8 mouse cellular contexts compared by ENCODE assay signal in genomic region chr3:90603623-90604022, GRCm38 (mm10). TPM values are rescaled to one million over a fixed set of nuclear protein-coding genes. Genes with fewer than 3 reads are reported as not detected.
DNase-seq lines count a peak whose midpoint lies in the region; ATAC-seq and TF ChIP-seq lines count a peak whose summit lies in the region.

S100a4 (plus strand) TSS chr3:90603771.

- H3K9me3 ChIP-seq in stomach, embryonic 16.5 days (replicated peaks; ENCODE audit: control insufficient read depth, low read length): no peaks in the 10 kb centered on the region
- no peaks in the 10 kb centered on the region for H3K9me3 ChIP-seq in midbrain, postnatal 0 days (ENCODE audit: low read length)

- no peak within 1 kb of the TSS for H3K4me2 ChIP-seq in stomach, embryonic 16.5 days (ENCODE audit: low read depth, low read length)
- H3K4me2 ChIP-seq in midbrain, postnatal 0 days (ENCODE audit: low read depth, low read length, poor library complexity, severe bottlenecking): no peak within 1 kb of the TSS

- H3K79me2 ChIP-seq in heart, adult 2 months (replicated peaks; ENCODE audit: control insufficient read depth, insufficient read depth, low read length): no peaks in the 10 kb centered on the region

- no peak for TF ChIP-seq CTCF in heart, adult 2 months (IDR thresholded peaks at IDR 0.05)
- TF ChIP-seq CTCF in cortical plate, adult 2 months (IDR thresholded peaks at IDR 0.05; ENCODE audit: extremely low read depth, insufficient read depth, low read length): no peak
- no peak for TF ChIP-seq CTCF in midbrain, postnatal 0 days (IDR thresholded peaks at IDR 0.05)

- H3K4me1 ChIP-seq in heart, adult 2 months (ENCODE audit: control insufficient read depth, insufficient read depth, low read length): peaks cover 16% of the 10 kb centered on the region
- H3K4me1 ChIP-seq in cortical plate, adult 2 months (ENCODE audit: control insufficient read depth, insufficient read depth, low read length): peaks cover 6% of the 10 kb centered on the region
- peaks cover 37% of the 10 kb centered on the region for H3K4me1 ChIP-seq in stomach, embryonic 16.5 days (ENCODE audit: control insufficient read depth, insufficient read depth, low read length)
- no peaks in the 10 kb centered on the region for H3K4me1 ChIP-seq in midbrain, postnatal 0 days (ENCODE audit: insufficient read depth, low read length)

- no peak within 1 kb of the TSS for H3K9ac ChIP-seq in heart, adult 2 months (ENCODE audit: low read depth, low read length)
- no peak within 1 kb of the TSS; the same call in 1 of the 2 replicates for H3K9ac ChIP-seq in stomach, embryonic 16.5 days (ENCODE audit: low read length)
- no peak within 1 kb of the TSS for H3K9ac ChIP-seq in midbrain, postnatal 0 days (replicated peaks; ENCODE audit: low read length, poor library complexity, severe bottlenecking)

- intact Hi-C loops in heart, adult 2 months (cut with DNase I): no loop called here
- intact Hi-C loops in heart, postnatal 10 days (cut with DNase I): no loop called here

- no peak for TF ChIP-seq POLR2A in heart, adult 2 months (IDR thresholded peaks at IDR 0.05; ENCODE audit: insufficient read depth, low read depth, low read length)
- no peak for TF ChIP-seq POLR2A in cortical plate, adult 2 months (IDR thresholded peaks at IDR 0.05; ENCODE audit: extremely low read depth, insufficient read depth, low read length)

- no peak for TF ChIP-seq EP300 in heart, adult 2 months (IDR thresholded peaks at IDR 0.05; ENCODE audit: insufficient read depth, low read depth, low read length)

- no peak for ATAC-seq in stomach, embryonic 16.5 days (ENCODE audit: insufficient read depth, low FRiP score)
- ATAC-seq in midbrain, postnatal 0 days (ENCODE audit: low FRiP score): no peak

- no peaks in the 10 kb centered on the region for H3K27me3 ChIP-seq in heart, adult 2 months (ENCODE audit: control insufficient read depth, insufficient read depth, low read length)
- H3K27me3 ChIP-seq in stomach, embryonic 16.5 days (ENCODE audit: control insufficient read depth, insufficient read depth, low read length): no peaks in the 10 kb centered on the region
- no peaks in the 10 kb centered on the region for H3K27me3 ChIP-seq in midbrain, postnatal 0 days (ENCODE audit: insufficient read depth, low read length)

- peak in 1 of 2 experiments; percentile 53 for DNase-seq in heart, adult 2 months
- DNase-seq in heart, adult 8-10 months (ENCODE audit: low spot score): no peak
- DNase-seq in 3T3-L1 (ENCODE audit: low read depth, low spot score): peak; percentile 96
- peak in 1 of 2 experiments; percentile 62 for DNase-seq in heart, postnatal 10 days
- DNase-seq in midbrain, postnatal 0 days (ENCODE audit: low spot score): no peak
- no peak for DNase-seq in adrenal gland, adult 18-20 months (ENCODE audit: low spot score in 2 of 2)

- no peak within 1 kb of the TSS for H3K4me3 ChIP-seq in heart, adult 2 months
- H3K4me3 ChIP-seq in cortical plate, adult 2 months (ENCODE audit: insufficient read depth, low read length): no peak within 1 kb of the TSS
- H3K4me3 ChIP-seq in stomach, embryonic 16.5 days (replicated peaks; ENCODE audit: low read length): no peak within 1 kb of the TSS
- H3K4me3 ChIP-seq in midbrain, postnatal 0 days (ENCODE audit: low read depth, low read length): no peak within 1 kb of the TSS

- peak within 1 kb of the TSS; percentile 53 for H3K27ac ChIP-seq in heart, adult 2 months
- no peak within 1 kb of the TSS for H3K27ac ChIP-seq in cortical plate, adult 2 months (ENCODE audit: insufficient read depth, low read length)
- H3K27ac ChIP-seq in stomach, embryonic 16.5 days (ENCODE audit: low read length): peak within 1 kb of the TSS; percentile 89
- no peak within 1 kb of the TSS for H3K27ac ChIP-seq in midbrain, postnatal 0 days (ENCODE audit: low read depth, low read length)

- H3K36me3 ChIP-seq in heart, adult 2 months (ENCODE audit: control insufficient read depth, insufficient read depth, low read length): no peaks in the 10 kb centered on the region
- H3K36me3 ChIP-seq in stomach, embryonic 16.5 days (ENCODE audit: control insufficient read depth, insufficient read depth, low read length): no peaks in the 10 kb centered on the region
- no peaks in the 10 kb centered on the region for H3K36me3 ChIP-seq in midbrain, postnatal 0 days (ENCODE audit: insufficient read depth, low read length)

- WGBS in heart, adult 2 months: 30% methylated on average over 3 of the region's 3 CpGs
- 41% methylated on average over 3 of the region's 3 CpGs for WGBS in stomach, embryonic 16.5 days
- 61% methylated on average over 3 of the region's 3 CpGs for WGBS in midbrain, postnatal 0 days

RNA-seq across cellular contexts. Expression of gene S100a4, which starts in this region (rescaled TPM):
- 10 to 100 TPM in 1 of 2 experiments, 1 to 10 TPM in 1; 9.9 to 11.4 TPM for total RNA-seq in heart, adult 2 months (2021)
- 20.4 and 26.3 TPM in 2 replicates for polyA plus RNA-seq in heart, adult 2 months (2012; rRNA removed)
- 10 to 100 TPM in 2 of 4 experiments, 1 to 10 TPM in 2; 5.9 to 16.2 (median 9.5) TPM for total RNA-seq in heart, adult 8-10 months (2022)
- polyA plus RNA-seq in cortical plate, adult 2 months (2012; rRNA removed): 10.9 and 13.4 TPM in 2 replicates
- total RNA-seq in heart, postnatal 10 days (2021): 10 to 100 TPM; 10.3 to 11.7 TPM
- polyA plus RNA-seq in stomach, embryonic 16.5 days (2015; fragmentation: Nextera tagmentation; extraction: Ambion mirVana): 12.5 and 15.1 TPM in 2 replicates
- not detected in 2 replicates for total RNA-seq in midbrain, postnatal 0 days (2014; rRNA removed)
- polyA plus RNA-seq in midbrain, postnatal 0 days (2015; fragmentation: Nextera tagmentation; extraction: Ambion mirVana): 2.4 and 2.5 TPM in 2 replicates
- 10 to 100 TPM in 1 of 2 experiments, 1 to 10 TPM in 1; 5.1 to 14.9 TPM for total RNA-seq in adrenal gland, adult 18-20 months (2021)

Comparison
In these comparisons a context has a peak if more than half of its experiments do, and no peak if none do; other contexts are left out.
1. H3K27ac ChIP-seq: peak in heart, adult 2 months (single experiment) and stomach, embryonic 16.5 days (single experiment); none in cortical plate, adult 2 months (single experiment) and midbrain, postnatal 0 days (single experiment).